Mouse (Mus musculus): ENCODE results near the gene Eml2.

Eml2 gene

DNA sequence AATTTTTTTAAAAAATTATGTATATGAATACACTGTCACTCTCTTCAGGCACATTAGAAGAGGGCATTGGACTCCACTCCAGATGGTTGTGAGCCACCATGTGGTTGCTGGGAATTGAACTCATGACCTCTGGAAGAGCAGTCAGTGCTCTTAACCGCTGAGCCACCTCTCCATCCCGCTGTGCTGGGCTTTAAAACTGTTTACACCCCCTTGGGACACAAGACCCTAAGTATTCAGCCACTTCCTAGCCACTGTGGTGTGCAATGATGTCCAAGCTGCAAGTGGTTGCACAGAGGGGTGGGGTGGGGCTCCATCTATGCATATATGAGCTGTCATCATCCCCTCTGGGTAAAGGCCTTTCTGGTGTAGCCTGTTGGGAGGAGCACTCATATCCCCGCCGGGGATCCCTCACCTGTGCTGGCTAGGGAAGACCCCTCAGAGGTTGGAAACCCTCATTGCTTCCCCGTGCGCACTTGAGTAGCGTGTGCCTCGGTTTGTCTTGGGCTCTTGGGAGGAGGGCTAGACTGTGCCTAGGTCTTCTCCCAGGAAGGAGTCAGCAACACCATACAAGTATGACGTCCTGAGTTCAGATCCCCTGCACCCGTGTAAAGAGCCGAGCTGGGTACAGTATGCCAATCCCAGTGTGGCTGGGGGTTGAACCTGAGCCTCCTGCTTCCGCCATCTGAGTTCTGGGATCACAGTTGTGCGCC, 32.1 kb downstream of the Eml2 start:
- POLR2A ChIA-PET: interaction anchor here in 3 of 4 experiments (0.6 to 2.5 kb wide), 25 partner anchors 9 to 492 kb away, joined by 3 to 16 read pairs (median 5); partner anchors contain the start of genes Eml2 (in 1 of the 3) and Vasp (in 1 of the 3)
- CTCF ChIA-PET: interaction anchor here (0.5 to 3.6 kb wide), 58 partner anchors 10 to 191 kb away, joined by 3 to 47 read pairs (median 5); partner anchors contain the start of genes Eml2 (in 2 of the 4), Ppm1n (in 2 of the 4), Cd3eap (in 1 of the 4) and Fbxo46 (in 1 of the 4)

DNA sequence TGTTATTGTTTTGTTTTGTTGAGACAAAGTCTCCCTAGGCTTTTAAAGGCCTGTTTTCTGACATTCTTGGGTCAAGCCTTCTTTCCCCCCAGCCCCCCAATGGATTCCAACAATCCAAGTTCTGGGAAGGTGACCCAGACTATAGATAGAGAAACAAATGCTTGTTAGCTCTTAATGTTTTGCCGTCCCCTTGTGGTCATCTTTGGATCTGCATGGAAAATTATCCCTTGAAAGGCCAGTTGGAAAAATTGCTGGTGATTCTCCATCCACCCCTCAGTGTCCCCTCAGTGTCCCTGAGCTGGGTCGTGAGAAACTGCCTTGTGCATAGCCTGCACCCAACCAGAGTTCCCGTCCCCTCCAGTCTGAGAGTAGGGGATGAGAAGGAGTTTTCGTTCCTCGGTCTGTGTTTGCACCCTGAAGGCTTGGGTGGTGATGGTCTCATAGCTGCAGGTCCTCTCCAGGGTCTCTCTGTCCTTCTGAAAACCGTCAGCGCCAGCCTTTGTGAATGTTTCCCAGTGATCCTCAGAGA, 32.8 kb downstream of the Eml2 start:
- CTCF ChIA-PET: interaction anchor here (0.5 to 3.6 kb wide), 74 partner anchors 8 to 310 kb away, joined by 3 to 47 read pairs (median 5); partner anchors contain the start of genes Eml2 (in 2 of the 4), Ppm1n (in 2 of the 4), Cd3eap (in 1 of the 4) and Ercc1 (in 1 of the 4)
- POLR2A ChIA-PET: interaction anchor here in 3 of 4 experiments (0.6 to 2.5 kb wide), 35 partner anchors 9 to 492 kb away, joined by 3 to 16 read pairs (median 4); partner anchors contain the start of genes Eml2 (in 2 of the 3), Fbxo46 (in 1 of the 3), Qpctl (in 1 of the 3) and Snrpd2 (in 1 of the 3)

DNA sequence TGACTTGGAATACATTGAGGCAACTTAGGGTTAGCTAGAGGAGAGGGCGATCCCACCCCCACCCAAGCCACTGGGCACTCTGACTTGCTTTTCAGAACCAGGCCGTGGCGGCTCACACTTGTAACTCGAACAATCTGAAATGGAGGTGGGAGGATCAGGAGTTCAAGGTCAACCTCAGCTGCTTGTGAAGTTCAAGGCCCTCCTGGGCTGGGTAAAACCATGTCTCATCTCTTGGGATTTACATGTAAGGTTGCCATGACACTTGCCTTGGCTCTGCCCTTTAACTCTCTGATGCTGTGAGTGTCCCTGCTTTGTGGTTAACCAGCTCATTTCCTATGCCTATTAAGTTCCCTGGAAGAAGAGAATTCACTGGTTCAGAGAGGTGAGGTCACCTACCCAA, 33.3 kb downstream of the Eml2 start:
- ChIA-PET POLR2A (interaction anchor here (0.6 to 2.5 kb wide), 35 partner anchors 8 to 207 kb away, joined by 3 to 16 read pairs (median 4); partner anchors contain the start of genes Eml2 (in 2 of the 4), Fbxo46 (in 1 of the 4), Qpctl (in 1 of the 4) and Snrpd2 (in 1 of the 4)), CTCF (interaction anchor here (0.5 to 3.6 kb wide), 70 partner anchors 8 to 311 kb away, joined by 3 to 47 read pairs (median 5); partner anchors contain the start of genes Eml2 (in 2 of the 4), Cd3eap (in 1 of the 4), Ercc1 (in 1 of the 4) and Fbxo46 (in 1 of the 4))

DNA sequence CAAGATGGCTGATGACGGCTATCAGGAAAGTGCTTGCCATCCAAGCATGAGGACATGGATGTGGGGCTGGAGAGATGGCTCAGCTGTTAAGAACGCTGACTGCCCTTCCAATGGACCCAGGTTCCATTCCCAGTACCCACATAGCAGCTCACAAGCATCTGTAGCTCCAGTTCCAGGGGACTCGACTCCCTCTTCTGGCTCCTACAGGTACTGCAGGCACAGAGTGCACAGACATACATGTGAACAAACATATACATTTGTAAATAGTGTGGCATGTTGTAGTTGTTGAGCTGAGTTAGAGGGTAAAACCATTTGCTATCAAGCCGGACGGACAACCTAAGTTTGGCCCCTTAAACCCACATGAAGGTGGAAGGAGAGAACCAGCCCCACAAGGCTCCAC, 33.8 kb downstream of the Eml2 start:
- POLR2A ChIA-PET: interaction anchor here (0.6 to 2.5 kb wide), 29 partner anchors 10 to 207 kb away, joined by 3 to 16 read pairs (median 5); partner anchors contain the start of genes Eml2 (in 1 of the 4), Qpctl (in 1 of the 4), Snrpd2 (in 1 of the 4) and Vasp (in 1 of the 4)
- CTCF ChIA-PET: interaction anchor here (0.6 to 3.6 kb wide), 53 partner anchors 8 to 156 kb away, joined by 3 to 47 read pairs (median 5); partner anchors contain the start of genes Eml2 (in 2 of the 4), Ercc1 (in 1 of the 4), Fosb (in 1 of the 4) and Ppm1n (in 1 of the 4)

DNA sequence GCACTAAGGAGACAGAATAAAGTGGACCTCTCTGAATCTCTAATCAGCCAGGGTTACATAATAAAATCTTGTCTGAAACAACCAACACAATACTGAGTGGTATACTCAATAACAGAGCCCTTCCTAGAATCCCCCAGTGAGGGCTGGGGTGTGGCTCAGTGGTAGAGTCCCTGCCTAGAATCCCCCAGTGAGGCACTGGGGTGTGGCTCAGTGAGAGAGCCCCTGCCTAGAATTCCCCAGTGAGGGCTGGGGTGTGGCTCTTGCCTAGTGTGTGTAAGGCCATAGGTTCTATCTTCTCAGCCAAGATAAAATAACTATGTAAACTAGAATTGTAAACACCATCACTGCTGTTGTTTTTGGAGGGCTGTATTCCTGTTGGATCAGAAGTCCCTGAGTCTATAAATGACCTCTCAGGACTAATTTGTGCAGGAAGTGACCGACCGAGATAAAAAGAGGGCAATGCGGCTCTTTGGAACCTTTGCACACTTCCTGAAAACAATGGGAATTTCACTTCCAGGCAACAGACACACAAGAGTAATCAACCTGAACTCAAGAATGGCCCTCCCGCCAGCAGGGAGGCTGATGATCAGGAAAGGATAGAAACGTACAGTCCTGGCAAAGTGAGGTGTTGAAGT, 34.9 kb downstream of the Eml2 start:
- ChIA-PET CTCF (interaction anchor here in 1 of 4 experiments (1.0 kb wide), 1 partner anchor 17 kb away, joined by 3 read pairs; no protein-coding TSS in a partner anchor), POLR2A (interaction anchor here in 2 of 4 experiments (0.9 to 1.6 kb wide), 3 partner anchors 17 to 61 kb away, joined by 3 to 5 read pairs (median 4); no protein-coding TSS in a partner anchor)

DNA sequence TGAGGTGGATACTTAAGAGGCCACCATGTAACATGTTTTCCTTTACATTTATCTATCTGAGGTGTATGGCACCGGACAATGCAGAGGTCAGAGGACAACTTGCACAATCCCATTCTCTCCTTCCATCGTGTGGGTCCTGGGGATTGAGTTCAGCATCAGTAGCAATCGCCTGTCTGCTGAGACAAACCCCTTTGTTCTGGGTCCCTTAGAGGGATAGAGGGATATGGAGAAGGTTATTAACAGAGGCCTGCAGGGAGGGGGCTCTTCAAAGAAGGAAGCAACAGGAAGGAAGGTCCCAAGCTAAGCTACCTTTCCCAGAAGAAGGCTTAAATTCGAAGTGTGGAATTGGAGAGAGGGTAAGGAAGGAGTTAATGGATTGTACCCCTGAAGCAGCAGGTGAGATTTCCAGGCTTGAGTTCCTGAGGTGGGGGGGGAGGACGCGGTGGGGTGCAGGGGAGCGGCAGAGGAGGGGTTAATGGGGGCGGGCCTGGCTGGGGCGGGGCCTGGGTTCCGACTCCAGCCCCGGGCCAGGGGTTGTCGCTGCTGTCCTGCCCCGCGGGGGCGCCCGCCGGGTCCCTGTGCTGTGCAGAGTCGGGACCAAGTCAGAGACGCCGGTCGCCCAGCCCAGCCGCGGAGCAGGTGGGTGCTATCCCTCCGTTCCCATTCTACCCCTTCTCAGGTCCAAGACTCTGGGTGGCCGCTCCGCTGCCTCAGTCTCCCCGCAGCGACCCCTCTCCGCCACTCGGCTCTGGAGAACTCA, 36.0 kb downstream of the Eml2 start, which contains the start of gene Gpr4:
TSS of gene Gpr4 (plus strand) at position 543 of the 760 bp plus-strand sequence.
- CTCF ChIA-PET: interaction anchor here in 3 of 4 experiments (0.6 to 1.0 kb wide), 4 partner anchors 10 to 464 kb away, joined by 3 to 13 read pairs (median 6); partner anchors contain the start of gene Cd3eap (in 1 of the 3)

DNA sequence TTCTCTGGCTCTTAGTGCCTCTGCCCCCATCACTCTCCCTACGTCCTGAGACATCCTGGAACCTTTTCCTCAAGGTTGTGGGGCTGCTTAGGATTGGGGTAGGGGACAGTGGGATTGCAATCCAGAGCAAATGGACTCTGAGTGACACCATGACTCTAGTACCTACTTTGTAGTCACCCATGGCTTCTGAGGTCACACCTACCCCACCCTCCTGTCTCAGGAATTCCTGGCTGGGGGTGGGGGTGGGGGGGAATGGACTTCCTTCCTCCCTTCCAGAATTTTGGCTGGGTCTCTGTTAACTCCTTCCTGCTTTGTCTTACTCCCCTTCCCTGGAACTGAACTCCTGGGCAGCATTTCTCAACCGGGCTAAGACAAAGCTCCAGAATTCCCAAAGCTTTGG, 37.2 kb downstream of the Eml2 start:
- ChIA-PET CTCF (interaction anchor here in 2 of 4 experiments (0.6 to 1.3 kb wide), 8 partner anchors 11 to 304 kb away, joined by 3 to 6 read pairs (median 3); no protein-coding TSS in a partner anchor), POLR2A (interaction anchor here in 3 of 4 experiments (0.5 to 1.8 kb wide), 8 partner anchors 15 to 192 kb away, joined by 3 to 7 read pairs (median 4); partner anchors contain the start of gene Opa3 (in 1 of the 3))

More for the DNA sequence above, 36.0 kb downstream of the Eml2 start, which contains the start of gene Gpr4:
- POLR2A ChIA-PET: interaction anchor here in 2 of 4 experiments (0.7 to 1.6 kb wide), 6 partner anchors 10 to 92 kb away, joined by 3 to 5 read pairs (median 4); partner anchors contain the start of gene Fbxo46 (in 1 of the 2)

DNA sequence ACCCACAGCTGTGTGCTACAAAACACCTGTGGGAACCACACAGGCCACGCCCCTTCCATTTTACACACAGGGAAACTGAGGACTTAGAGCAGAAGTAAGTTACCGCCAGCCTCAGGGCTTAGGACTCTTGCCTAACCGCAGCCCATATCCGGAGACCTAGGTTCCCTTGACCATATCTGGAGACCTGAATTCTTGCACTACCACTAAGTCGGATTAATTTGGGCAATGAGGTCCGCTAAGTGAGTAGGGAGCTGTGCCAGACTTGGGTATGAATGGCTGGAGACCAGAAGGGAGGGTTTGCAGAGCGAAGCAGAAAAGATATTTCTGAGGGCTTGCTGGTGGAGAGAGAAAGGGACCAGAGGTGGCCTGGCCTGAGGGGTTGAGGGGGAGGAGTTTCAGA, 38.1 kb downstream of the Eml2 start:
- ChIA-PET POLR2A (interaction anchor here in 3 of 4 experiments (0.7 to 1.8 kb wide), 10 partner anchors 10 to 218 kb away, joined by 3 to 7 read pairs (median 3); partner anchors contain the start of gene Opa3 (in 1 of the 3)), CTCF (interaction anchor here in 3 of 4 experiments (0.6 to 1.3 kb wide), 5 partner anchors 12 to 36 kb away, joined by 3 to 14 read pairs (median 4); no protein-coding TSS in a partner anchor)

DNA sequence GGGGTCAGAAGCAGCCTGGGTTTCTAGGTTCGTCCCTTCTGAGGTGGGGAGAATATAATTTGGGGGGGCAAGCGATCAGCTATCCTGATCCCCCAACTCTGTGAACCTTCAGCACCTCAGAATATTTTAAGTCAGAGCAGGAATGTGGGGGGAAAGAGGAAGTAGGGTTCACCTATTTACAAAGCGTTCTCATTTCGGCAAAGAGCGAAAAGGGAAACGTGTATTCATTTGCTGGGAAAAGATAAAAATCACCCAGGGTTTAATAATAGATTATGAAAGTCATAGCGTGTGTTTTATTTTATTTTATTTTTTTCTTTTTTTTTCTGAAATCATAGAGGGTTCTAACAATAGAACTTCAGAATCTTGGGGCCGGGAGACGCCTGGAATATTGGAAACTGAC, 38.7 kb downstream of the Eml2 start:
- POLR2A ChIA-PET: interaction anchor here in 3 of 4 experiments (0.6 to 1.8 kb wide), 8 partner anchors 10 to 217 kb away, joined by 3 to 7 read pairs (median 3); no protein-coding TSS in a partner anchor
- CTCF ChIA-PET: interaction anchor here in 3 of 4 experiments (0.6 to 1.0 kb wide), 5 partner anchors 12 to 262 kb away, joined by 3 to 14 read pairs (median 4); no protein-coding TSS in a partner anchor

DNA sequence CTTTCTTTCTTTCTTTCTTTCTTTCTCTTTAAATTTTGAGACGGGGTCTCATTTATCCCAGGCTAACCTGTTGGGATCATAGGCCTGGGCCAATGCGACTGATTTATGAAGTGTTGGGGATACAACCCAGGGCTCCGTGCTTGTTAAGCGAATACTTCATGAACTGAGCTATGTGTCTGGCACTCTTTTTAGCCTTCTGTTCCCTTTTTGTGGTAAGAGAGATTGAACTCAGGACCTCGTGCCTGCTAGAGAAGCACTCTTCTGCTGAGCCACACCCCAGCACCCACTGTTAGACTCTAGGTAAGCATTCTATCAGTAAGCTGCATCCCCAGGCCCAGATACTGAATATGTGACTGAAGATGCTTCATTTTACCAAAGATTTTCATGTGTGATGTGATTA, 41.3 kb downstream of the Eml2 start:
- CTCF ChIA-PET: interaction anchor here in 3 of 4 experiments (0.5 to 1.7 kb wide), 6 partner anchors 8 to 149 kb away, joined by 3 to 9 read pairs (median 4); no protein-coding TSS in a partner anchor
- POLR2A ChIA-PET: interaction anchor here in 3 of 4 experiments (0.6 to 2.5 kb wide), 8 partner anchors 9 to 40 kb away, joined by 3 to 19 read pairs (median 4); partner anchors contain the start of gene Opa3 (in 1 of the 3)

DNA sequence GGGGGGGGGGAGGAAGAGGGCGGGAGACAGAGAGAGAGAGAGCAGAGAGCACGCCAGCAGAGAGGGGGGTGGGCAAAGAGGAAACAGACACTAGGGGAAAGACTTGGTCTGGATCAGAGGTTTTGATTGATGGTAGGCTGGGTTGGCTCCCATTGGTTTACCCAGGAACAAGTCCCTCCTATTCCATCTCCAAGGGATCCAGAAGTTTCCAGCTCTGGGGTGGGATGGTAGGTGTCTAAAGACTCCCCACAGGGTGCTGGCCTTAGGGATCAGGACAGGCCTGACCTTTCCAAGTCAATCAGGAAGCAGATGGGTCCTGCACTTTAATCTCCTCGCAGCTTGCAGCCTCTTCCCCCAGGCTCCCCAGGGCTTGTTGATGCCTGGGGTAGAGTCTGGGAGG, 41.7 kb downstream of the Eml2 start:
- POLR2A ChIA-PET: interaction anchor here in 3 of 4 experiments (0.8 to 2.5 kb wide), 8 partner anchors 9 to 90 kb away, joined by 3 to 19 read pairs (median 4); partner anchors contain the start of gene Opa3 (in 1 of the 3)
- CTCF ChIA-PET: interaction anchor here (0.7 to 1.7 kb wide), 8 partner anchors 8 to 49 kb away, joined by 3 to 9 read pairs (median 4); no protein-coding TSS in a partner anchor

DNA sequence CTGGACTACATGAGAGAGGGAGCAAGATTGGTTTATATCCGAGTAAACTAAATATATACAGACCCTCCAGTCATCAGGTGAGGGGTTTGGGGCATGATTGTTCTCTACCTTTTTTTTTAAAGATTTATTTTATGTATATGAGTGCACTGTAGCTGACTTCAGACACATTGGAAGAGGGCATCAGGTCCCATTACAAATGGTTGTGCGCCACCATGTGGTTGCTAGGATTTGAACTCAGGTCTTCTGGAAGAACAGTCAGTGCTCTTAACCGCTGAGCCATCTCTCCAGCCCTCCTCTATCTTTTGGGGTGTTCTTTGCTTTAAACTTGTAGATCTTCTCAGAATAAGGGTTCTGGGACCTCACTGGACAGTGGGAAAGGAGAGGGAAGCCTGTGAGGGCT, 43.8 kb downstream of the Eml2 start:
- POLR2A ChIA-PET: interaction anchor here in 2 of 4 experiments (1.0 to 3.0 kb wide), 4 partner anchors 10 to 164 kb away, joined by 3 to 10 read pairs (median 4); no protein-coding TSS in a partner anchor
- CTCF ChIA-PET: interaction anchor here in 3 of 4 experiments (0.5 to 1.3 kb wide), 8 partner anchors 10 to 161 kb away, joined by 3 to 8 read pairs (median 3); no protein-coding TSS in a partner anchor

DNA sequence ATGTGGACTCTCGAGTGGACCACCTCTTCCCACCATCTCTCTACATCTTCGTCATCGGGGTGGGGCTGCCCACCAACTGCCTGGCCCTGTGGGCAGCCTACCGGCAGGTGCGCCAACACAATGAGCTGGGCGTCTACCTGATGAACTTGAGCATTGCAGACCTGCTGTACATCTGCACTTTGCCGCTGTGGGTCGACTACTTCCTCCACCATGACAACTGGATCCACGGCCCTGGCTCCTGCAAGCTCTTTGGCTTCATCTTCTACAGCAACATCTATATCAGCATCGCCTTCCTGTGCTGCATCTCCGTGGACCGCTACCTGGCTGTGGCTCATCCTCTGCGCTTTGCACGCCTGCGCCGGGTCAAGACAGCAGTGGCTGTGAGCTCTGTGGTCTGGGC, 46.0 kb downstream of the Eml2 start:
- ChIA-PET CTCF (interaction anchor here (0.6 to 1.7 kb wide), 8 partner anchors 12 to 361 kb away, joined by 3 to 8 read pairs (median 4); no protein-coding TSS in a partner anchor), POLR2A (interaction anchor here in 2 of 4 experiments (0.5 to 3.0 kb wide), 8 partner anchors 13 to 59 kb away, joined by 3 to 13 read pairs (median 6); partner anchors contain the start of gene Ppm1n (in 1 of the 2))

DNA sequence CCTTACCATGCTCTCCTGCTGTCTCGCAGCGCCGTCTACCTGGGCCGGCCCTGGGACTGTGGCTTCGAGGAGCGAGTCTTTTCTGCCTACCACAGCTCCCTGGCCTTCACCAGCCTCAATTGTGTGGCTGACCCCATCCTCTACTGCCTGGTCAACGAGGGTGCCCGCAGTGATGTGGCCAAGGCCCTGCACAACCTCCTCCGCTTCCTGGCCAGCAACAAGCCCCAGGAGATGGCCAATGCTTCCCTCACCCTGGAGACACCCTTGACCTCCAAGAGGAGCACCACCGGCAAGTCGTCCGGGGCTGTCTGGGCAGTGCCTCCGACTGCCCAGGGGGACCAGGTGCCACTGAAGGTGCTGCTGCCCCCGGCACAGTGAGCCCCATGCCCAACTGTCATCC, 46.7 kb downstream of the Eml2 start:
- ChIA-PET CTCF (interaction anchor here (0.5 to 1.7 kb wide), 6 partner anchors 13 to 220 kb away, joined by 3 to 8 read pairs (median 4); no protein-coding TSS in a partner anchor), POLR2A (interaction anchor here in 2 of 4 experiments (1.2 to 3.0 kb wide), 6 partner anchors 14 to 58 kb away, joined by 3 to 13 read pairs (median 8); partner anchors contain the start of gene Ppm1n (in 1 of the 2))

DNA sequence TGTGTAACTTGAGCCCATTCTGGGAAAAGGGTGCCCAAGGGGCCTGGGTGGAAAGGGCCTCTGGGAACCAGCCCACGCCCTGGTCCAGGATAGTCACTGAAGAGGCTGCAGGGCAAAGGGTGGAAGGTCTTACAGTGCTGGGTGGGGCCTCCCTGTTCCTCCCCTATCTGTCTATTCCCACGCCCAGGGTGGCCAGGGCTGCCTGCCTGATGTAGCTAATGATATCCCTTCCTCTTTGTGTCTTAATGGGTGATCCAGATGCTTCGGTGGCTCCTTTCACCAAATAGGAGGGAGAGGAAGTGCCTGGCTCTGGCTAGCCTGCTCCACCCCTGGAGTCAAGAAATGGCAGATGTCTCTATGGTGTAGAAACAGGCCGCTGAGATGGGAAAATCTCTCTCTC, 48.7 kb downstream of the Eml2 start:
- ChIA-PET CTCF (interaction anchor here in 2 of 4 experiments (0.5 to 0.7 kb wide), 2 partner anchors 46 to 171 kb away, joined by 4 read pairs; partner anchors contain the start of gene Rsph6a (in 1 of the 2)), POLR2A (interaction anchor here in 1 of 4 experiments (0.6 to 1.1 kb wide), 2 partner anchors 10 to 27 kb away, joined by 3 read pairs; no protein-coding TSS in a partner anchor)

All from embryonic stem cell, embryonic (primary cell).